Mouse (Mus musculus): ENCODE data around the gene Lrrc45. TPM values are rescaled to one million over a fixed set of nuclear protein-coding genes. Genes with fewer than 3 reads are reported as not detected.
"Not testable (repeated sequence)": the region's sequence is repeated elsewhere in the genome, so short reads cannot be mapped to it uniquely, and the experiment has no call there.

The Lrrc45 gene
- total RNA-seq, 2 experiments from 2014 or later, result 5.3 to 7.0 TPM

DNA sequence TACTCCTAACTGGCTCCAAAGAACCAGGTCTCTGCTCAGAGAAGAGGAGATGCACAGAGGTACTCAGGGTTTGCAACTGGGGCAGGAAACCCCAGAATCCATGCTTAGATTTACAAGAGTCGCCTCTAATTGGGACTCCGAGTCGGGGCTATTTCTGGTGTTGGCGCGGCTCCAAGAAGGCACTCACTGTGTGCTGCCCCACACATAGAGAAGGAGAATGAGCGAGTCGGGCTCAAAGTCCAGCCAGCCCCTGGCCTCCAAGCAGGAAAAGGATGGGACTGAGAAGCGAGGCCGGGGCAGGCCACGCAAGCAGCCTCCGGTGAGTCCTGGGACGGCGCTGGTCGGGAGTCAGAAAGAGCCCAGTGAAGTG, 48.9 kb downstream of the Lrrc45 start, which contains the start of gene Hmga1b:
Gene Hmga1b (plus strand): TSS at position 123 of the 370 bp plus-strand sequence.
- intact Hi-C loops (cut with DNase I), result not testable (repeated sequence)

DNA sequence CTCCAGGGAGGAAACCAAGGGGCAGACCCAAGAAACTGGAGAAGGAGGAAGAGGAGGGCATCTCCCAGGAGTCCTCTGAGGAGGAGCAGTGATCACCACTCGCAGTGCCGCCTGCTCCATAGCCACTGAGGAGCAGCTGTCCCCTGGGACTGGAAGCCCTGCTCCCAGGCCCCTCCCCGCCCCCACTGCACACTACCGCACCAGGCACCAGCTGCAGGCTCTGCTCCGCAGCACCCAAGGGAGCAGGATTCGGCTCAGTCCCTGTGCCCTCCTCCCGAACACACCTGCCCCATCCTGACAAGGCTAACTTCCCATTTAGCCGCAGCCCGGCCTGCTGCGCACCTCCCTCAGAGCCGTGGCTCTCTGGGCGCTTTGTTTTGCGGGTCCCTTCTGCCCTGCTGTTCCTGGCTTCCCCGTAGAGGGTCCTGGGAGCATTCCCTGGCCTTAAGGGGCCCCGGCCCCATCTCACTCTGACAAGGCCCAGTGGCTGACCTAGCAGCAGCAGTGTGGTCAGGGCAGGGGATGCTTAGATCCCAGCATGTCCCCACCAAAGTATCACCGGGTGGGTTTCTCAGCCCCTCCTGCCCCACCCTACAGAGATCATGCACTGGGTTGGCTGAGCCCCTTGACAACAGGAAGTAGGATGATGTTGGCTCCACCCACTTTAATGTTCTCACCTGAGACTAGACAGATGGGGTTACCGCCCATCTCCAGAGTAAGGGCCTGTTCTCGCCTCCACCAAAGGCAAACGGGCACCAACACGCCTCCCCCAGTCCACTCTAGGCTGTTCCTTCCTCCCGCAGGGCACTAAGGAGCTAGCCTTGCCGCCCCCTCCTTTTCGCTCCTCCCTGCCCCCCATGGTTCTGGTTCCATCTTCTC, 49.6 kb downstream of the Lrrc45 start:
- intact Hi-C loops (cut with DNase I); DNase-seq: not testable (repeated sequence)

More for the DNA sequence above, 48.9 kb downstream of the Lrrc45 start, which contains the start of gene Hmga1b:
- not testable (repeated sequence) for DNase-seq

DNA sequence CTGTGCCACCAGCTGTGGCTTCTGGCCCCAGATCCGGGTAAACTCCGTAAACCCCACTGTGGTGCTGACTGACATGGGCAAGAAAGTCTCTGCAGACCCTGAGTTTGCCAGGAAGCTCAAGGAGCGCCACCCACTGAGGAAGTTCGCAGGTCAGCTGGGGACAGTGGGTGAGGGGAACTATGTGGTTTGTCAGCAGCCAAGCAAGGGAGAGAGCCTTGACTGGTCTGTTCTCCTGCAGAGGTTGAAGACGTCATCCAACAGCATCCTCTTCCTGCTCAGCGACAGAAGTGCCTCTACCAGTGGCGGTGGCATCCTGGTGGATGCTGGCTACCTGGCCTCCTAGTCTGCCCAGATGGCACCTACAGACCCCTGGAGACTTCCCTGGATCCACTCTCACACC, 53.3 kb downstream of the Lrrc45 start:
- intact Hi-C loops (cut with DNase I); DNase-seq: not testable (repeated sequence)

DNA sequence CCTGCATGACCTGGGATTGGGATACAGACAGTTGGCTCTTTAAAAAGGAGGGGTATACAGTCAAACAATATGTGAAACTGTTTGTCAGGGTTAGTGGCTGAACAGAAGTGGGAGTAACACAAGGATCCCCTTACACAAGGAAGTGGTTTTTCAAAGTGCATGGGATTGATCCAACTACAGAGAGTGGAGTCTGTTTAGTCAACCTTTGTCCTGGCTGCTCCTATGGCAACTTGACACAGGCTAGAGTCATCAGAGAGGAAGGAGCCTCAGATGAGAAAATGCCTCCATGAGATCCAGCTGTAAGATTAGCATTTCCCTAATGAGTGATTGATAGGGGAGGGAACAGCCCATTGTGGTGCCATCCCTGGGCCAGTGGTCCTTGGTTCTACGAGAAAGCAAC, 54.5 kb downstream of the Lrrc45 start:
- no peak for DNase-seq
- intact Hi-C loops (cut with DNase I), result no loop called here

Other genes starting within 250 kb of the Lrrc45 start
- 10 to 100 TPM in 1 of 2 experiments, 1 to 10 TPM in 1; 8.6 to 12.2 TPM for gene Arl16, start 246.3 kb upstream of the Lrrc45 start, total RNA-seq (2021)
- 100 to 1,000 TPM; 222 to 245 TPM for gene Mrpl12, start 229.3 kb upstream of the Lrrc45 start, total RNA-seq (2021)
- gene Slc25a10, start 222.1 kb upstream of the Lrrc45 start, total RNA-seq (2021), result 10 to 100 TPM; 13.4 to 15.0 TPM
- 1 to 10 TPM in 1 of 2 experiments, under 1 TPM in 1; 0.80 to 1.2 TPM for gene Gcgr, start 183.2 kb upstream of the Lrrc45 start, total RNA-seq (2021)
- gene Mcrip1, start 164.2 kb upstream of the Lrrc45 start, total RNA-seq (2021), result 10 to 100 TPM; 43.1 to 43.7 TPM
- under 1 TPM in 1 of 2 experiments, not detected in 1; 0.67 TPM for gene Ppp1r27, start 162.8 kb upstream of the Lrrc45 start, total RNA-seq (2021)
- gene P4hb, start 140.7 kb upstream of the Lrrc45 start, total RNA-seq (2021), result 100 to 1,000 TPM; 252 to 258 TPM
- 100 to 1,000 TPM; 147 to 150 TPM for gene Arhgdia, start 132.3 kb upstream of the Lrrc45 start, total RNA-seq (2021)
- gene Alyref, start 115.6 kb upstream of the Lrrc45 start, total RNA-seq (2021), result 10 to 100 TPM; 46.4 to 47.8 TPM
- gene Anapc11, start 115.5 kb upstream of the Lrrc45 start, total RNA-seq (2021), result 10 to 100 TPM; 75.6 to 87.1 TPM
- not detected for gene Npb, start 105.4 kb upstream of the Lrrc45 start, total RNA-seq (2021)
- 10 to 100 TPM; 48.2 to 54.6 TPM for gene Pcyt2, start 96.0 kb upstream of the Lrrc45 start, total RNA-seq (2021)
- gene Sirt7, start 88.7 kb upstream of the Lrrc45 start, total RNA-seq (2021), result 10 to 100 TPM; 10.0 to 10.1 TPM
- 10 to 100 TPM; 39.3 to 43.8 TPM for gene Mafg, start 80.3 kb upstream of the Lrrc45 start, total RNA-seq (2021)
- gene Pycr1, start 70.2 kb upstream of the Lrrc45 start, total RNA-seq (2021), result 1 to 10 TPM; 1.2 to 1.3 TPM
- gene Myadml2, start 65.8 kb upstream of the Lrrc45 start, total RNA-seq (2021), result 10 to 100 TPM; 76.1 to 78.1 TPM
- gene Notum, start 52.8 kb upstream of the Lrrc45 start, total RNA-seq (2021), result not detected
- 10 to 100 TPM; 42.2 to 43.0 TPM for gene Aspscr1, start 41.0 kb upstream of the Lrrc45 start, total RNA-seq (2021)
- gene Cenpx, start 187 bp upstream of the Lrrc45 start, total RNA-seq (2021), result 10 to 100 TPM; 33.1 to 38.3 TPM
- gene Rac3, start 7.5 kb downstream of the Lrrc45 start, total RNA-seq (2021), result 1 to 10 TPM in 1 of 2 experiments, under 1 TPM in 1; 0.36 to 1.6 TPM
- 10 to 100 TPM in 1 of 2 experiments, 1 to 10 TPM in 1; 9.2 to 12.0 TPM for gene Dcxr, start 13.4 kb downstream of the Lrrc45 start, total RNA-seq (2021)
- 10 to 100 TPM; 14.4 to 19.7 TPM for gene Cbr2, start 18.2 kb downstream of the Lrrc45 start, total RNA-seq (2021)
- 10 to 100 TPM; 22.1 to 34.1 TPM for gene Hmga1b, start 48.9 kb downstream of the Lrrc45 start, total RNA-seq (2021)
- 10 to 100 TPM; 11.2 to 13.3 TPM for gene Rfng, start 70.3 kb downstream of the Lrrc45 start, total RNA-seq (2021)
- 10 to 100 TPM; 54.6 to 58.4 TPM for gene Gps1, start 70.3 kb downstream of the Lrrc45 start, total RNA-seq (2021)
- 10 to 100 TPM; 25.0 to 29.0 TPM for gene Dus1l, start 82.5 kb downstream of the Lrrc45 start, total RNA-seq (2021)
- gene Fasn, start 110.6 kb downstream of the Lrrc45 start, total RNA-seq (2021), result 10 to 100 TPM; 17.3 to 65.9 TPM
- 1 to 10 TPM in 1 of 2 experiments, under 1 TPM in 1; 0.79 to 1.6 TPM for gene Ccdc57, start 218.9 kb downstream of the Lrrc45 start, total RNA-seq (2021)
- gene Slc16a3, start 234.6 kb downstream of the Lrrc45 start, total RNA-seq (2021), result 1 to 10 TPM; 1.3 to 1.9 TPM

Measured in heart, postnatal 36 days (tissue).